Mouse (Mus musculus): ENCODE measurements around the gene Pdx1. TPM values are rescaled to one million over a fixed set of nuclear protein-coding genes. Genes with fewer than 3 reads are reported as not detected.

Gene Pdx1
- polyA plus RNA-seq, 1 experiment from 2014 or later: not detected

DNA sequence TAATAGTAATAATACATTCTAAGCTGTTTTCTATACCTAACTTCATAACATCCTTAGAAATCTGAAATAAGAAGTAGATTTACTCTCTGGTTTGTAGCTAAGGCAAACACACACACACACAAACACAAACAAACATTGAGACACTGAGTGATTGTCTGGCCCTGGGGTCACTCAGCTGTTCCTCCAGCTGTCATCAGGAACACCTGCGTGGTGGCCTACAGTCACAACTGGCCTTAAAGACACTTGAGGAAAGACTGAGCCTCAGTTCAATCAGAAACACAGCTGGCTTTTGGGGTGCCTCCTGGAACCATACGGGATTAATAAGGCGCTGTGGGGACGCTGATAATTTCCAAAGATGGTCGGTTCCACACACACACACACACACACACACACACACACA lies 27.5 kb downstream of the Pdx1 start:
- H3K4me2 ChIP-seq (replicated peaks; ENCODE audit: low read depth, low read length): no peak overlapping the region
- DNase-seq (ENCODE audit: low spot score) (no peak), ATAC-seq (ENCODE audit: low FRiP score) (no peak)
- no peaks in the 10 kb centered on the region for H3K36me3 ChIP-seq (ENCODE audit: control insufficient read depth, insufficient read depth, low read length)
- 50% methylated on average over 5 of the region's 5 CpGs for WGBS
- no peak overlapping the region for H3K4me3 ChIP-seq (ENCODE audit: low read depth, low read length)
- H3K9ac ChIP-seq (ENCODE audit: low read depth, low read length): no peak overlapping the region
- no peaks in the 10 kb centered on the region for H3K9me3 ChIP-seq (ENCODE audit: control insufficient read depth, low read length)
- H3K27me3 ChIP-seq (ENCODE audit: control insufficient read depth, insufficient read depth, low read length): peaks cover 93% of the 10 kb centered on the region
- H3K27ac ChIP-seq (ENCODE audit: low read depth, low read length): no peak overlapping the region
- H3K4me1 ChIP-seq (replicated peaks; ENCODE audit: control insufficient read depth, insufficient read depth, low read length): 0 out of 2 replicates have a peak, but pooled peaks cover 6% of the 10 kb centered on the region

DNA sequence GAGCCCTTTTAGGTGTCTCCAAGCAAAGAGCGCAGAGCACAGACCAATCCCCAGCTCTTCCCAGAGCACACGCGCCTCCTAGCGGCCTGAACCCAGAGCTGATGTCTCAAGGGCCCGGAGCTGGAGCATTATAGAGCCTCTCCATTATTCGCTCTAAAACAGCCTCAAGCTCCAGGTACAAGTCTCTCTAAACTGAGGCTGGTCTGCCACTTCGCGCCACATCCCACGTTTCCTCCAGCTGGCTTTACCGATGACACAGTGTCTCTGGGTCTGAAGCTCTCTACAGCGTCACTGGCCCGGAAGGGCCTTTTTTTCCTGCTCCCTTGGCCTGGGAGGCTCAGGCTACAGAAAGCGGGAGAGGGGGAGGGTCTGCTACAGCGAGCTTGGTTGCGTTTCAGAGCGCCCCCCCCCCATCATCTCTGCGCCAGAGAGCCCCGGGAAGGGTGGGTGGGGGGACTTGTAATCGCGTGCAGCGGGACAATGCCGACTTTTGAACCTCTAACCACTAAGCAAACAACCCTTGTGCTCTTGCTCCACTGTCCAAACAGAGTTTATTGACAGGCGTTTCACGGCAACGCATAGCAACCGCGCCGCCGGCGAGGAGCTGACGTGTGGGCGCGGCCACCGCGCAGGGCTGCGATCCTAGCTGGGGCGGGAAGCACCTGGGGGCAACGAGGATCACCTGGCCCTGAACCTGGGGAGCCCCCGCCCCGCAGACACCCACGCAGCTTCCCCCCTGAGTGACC lies 29.7 kb downstream of the Pdx1 start:
- Histone ChIP-seq H3K4me2 (replicated peaks; ENCODE audit: low read depth, low read length) (peak overlapping the region; percentile 27), H3K9me3 (ENCODE audit: control insufficient read depth, low read length) (no peaks in the 10 kb centered on the region), H3K36me3 (ENCODE audit: control insufficient read depth, insufficient read depth, low read length) (no peaks in the 10 kb centered on the region), H3K27me3 (ENCODE audit: control insufficient read depth, insufficient read depth, low read length) (peaks cover 94% of the 10 kb centered on the region), H3K9ac (ENCODE audit: low read depth, low read length) (no peak overlapping the region), H3K4me3 (ENCODE audit: low read depth, low read length) (no peak overlapping the region), H3K27ac (ENCODE audit: low read depth, low read length) (no peak overlapping the region), H3K4me1 (replicated peaks; ENCODE audit: control insufficient read depth, insufficient read depth, low read length) (0 out of 2 replicates have a peak, but pooled peaks cover 6% of the 10 kb centered on the region)
- peak; percentile 78 for ATAC-seq (ENCODE audit: low FRiP score)
- 1% methylated on average over 41 of the region's 41 CpGs for WGBS
- peak; percentile 89 for DNase-seq (ENCODE audit: low spot score)

DNA sequence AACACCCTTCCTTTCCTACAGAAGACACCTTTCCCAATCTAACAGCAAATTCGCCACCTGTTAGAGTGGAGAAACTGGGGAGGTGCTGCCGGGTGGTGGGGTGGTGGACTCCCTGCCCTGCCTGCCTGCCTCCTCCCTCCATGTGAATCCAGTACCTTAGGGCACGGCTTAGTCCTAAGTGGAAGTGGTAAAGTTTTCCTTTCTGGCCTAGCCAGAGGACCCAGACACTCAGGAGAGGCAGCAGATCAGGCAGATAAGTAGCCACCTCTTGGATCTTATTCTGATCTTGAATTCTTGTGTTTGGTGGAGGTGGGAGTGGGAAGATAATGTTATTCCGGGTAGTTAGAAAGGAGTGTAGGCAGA lies 30.2 kb downstream of the Pdx1 start:
- ATAC-seq (ENCODE audit: low FRiP score) (no peak), DNase-seq (ENCODE audit: low spot score) (no peak)
- Histone ChIP-seq H3K9me3 (ENCODE audit: control insufficient read depth, low read length) (no peaks in the 10 kb centered on the region), H3K27ac (ENCODE audit: low read depth, low read length) (no peak overlapping the region), H3K27me3 (ENCODE audit: control insufficient read depth, insufficient read depth, low read length) (peaks cover 94% of the 10 kb centered on the region), H3K4me3 (ENCODE audit: low read depth, low read length) (no peak overlapping the region), H3K36me3 (ENCODE audit: control insufficient read depth, insufficient read depth, low read length) (no peaks in the 10 kb centered on the region), H3K4me2 (replicated peaks; ENCODE audit: low read depth, low read length) (no peak overlapping the region), H3K4me1 (replicated peaks; ENCODE audit: control insufficient read depth, insufficient read depth, low read length) (0 out of 2 replicates have a peak, but pooled peaks cover 10% of the 10 kb centered on the region), H3K9ac (ENCODE audit: low read depth, low read length) (no peak overlapping the region)
- 4% methylated on average over 4 of the region's 4 CpGs for WGBS

DNA sequence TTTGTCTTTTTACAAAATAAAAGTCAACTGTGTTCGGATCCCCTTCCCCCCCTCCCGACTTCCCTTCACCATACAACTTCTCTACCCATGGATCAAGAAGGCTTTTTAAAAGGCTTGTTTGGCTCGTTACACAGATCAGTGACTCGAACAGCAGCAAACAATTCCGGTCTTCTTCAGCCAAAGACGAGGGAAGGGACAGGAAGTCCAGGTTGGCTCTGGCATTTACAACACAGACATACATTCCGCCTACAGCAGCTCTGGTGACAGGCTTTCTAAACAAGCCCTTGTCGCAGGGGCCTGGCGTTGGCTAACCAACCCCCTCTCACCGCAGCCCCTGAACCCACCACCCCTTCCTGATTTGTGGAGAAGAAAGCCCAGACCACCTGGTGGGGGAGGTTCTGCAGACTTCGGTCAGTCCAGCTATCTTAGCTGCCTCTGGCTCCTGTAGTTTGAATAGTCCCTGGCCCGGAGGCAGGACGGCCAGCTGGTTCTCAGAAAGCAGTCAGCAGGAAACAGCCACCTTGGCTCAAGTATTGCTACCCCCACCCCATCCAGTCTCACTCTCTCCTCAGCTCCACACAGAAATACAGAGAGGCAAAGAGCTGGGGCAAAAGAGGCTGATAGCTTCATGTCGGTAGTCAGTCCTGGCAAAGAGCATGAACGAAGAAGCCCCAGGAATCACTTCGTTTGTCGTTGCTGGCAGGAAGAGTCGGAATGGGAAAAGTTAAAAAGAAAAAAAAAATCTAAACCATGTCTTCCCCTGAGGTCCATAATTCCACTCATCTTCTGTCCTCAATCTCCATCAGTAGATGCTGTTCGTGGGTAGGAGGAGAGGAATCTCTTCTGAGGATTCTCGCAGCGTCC lies 31.4 kb downstream of the Pdx1 start:
- 0 out of 2 replicates have a peak, but pooled peaks cover 10% of the 10 kb centered on the region for H3K4me1 ChIP-seq (replicated peaks; ENCODE audit: control insufficient read depth, insufficient read depth, low read length)
- ATAC-seq (ENCODE audit: low FRiP score) (no peak), DNase-seq (ENCODE audit: low spot score) (peak; percentile 62)
- H3K27me3 ChIP-seq (ENCODE audit: control insufficient read depth, insufficient read depth, low read length): peaks cover 96% of the 10 kb centered on the region
- no peak overlapping the region for H3K4me3 ChIP-seq (ENCODE audit: low read depth, low read length)
- no peak overlapping the region for H3K9ac ChIP-seq (ENCODE audit: low read depth, low read length)
- no peaks in the 10 kb centered on the region for H3K9me3 ChIP-seq (ENCODE audit: control insufficient read depth, low read length)
- H3K4me2 ChIP-seq (replicated peaks; ENCODE audit: low read depth, low read length): no peak overlapping the region
- 1% methylated on average over 21 of the region's 21 CpGs for WGBS
- no peak overlapping the region for H3K27ac ChIP-seq (ENCODE audit: low read depth, low read length)
- no peaks in the 10 kb centered on the region for H3K36me3 ChIP-seq (ENCODE audit: control insufficient read depth, insufficient read depth, low read length)

DNA sequence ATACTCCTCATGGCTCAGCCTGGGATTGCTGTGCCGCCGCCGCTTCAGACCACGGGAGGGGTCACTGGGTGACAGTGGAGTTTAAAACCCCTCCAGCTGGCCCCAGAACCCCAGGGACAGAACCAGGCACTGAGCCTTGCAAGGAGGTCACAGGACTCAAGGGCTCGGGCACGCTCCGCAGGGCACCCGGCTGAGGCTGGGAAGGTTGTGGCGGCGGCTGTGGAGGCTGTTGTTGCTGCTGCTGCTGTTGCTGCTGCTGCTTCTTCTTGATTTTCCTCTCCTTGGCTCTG lies 32.0 kb downstream of the Pdx1 start:
- Histone ChIP-seq H3K4me2 (replicated peaks; ENCODE audit: low read depth, low read length) (no peak overlapping the region), H3K27ac (ENCODE audit: low read depth, low read length) (no peak overlapping the region), H3K9ac (ENCODE audit: low read depth, low read length) (no peak overlapping the region), H3K4me1 (replicated peaks; ENCODE audit: control insufficient read depth, insufficient read depth, low read length) (0 out of 2 replicates have a peak, but pooled peaks cover 10% of the 10 kb centered on the region), H3K9me3 (ENCODE audit: control insufficient read depth, low read length) (no peaks in the 10 kb centered on the region), H3K27me3 (ENCODE audit: control insufficient read depth, insufficient read depth, low read length) (peaks cover 100% of the 10 kb centered on the region), H3K36me3 (ENCODE audit: control insufficient read depth, insufficient read depth, low read length) (no peaks in the 10 kb centered on the region), H3K4me3 (ENCODE audit: low read depth, low read length) (no peak overlapping the region)
- DNase-seq (ENCODE audit: low spot score) (peak; percentile 57), ATAC-seq (ENCODE audit: low FRiP score) (no peak)
- 2% methylated on average over 10 of the region's 10 CpGs for WGBS

DNA sequence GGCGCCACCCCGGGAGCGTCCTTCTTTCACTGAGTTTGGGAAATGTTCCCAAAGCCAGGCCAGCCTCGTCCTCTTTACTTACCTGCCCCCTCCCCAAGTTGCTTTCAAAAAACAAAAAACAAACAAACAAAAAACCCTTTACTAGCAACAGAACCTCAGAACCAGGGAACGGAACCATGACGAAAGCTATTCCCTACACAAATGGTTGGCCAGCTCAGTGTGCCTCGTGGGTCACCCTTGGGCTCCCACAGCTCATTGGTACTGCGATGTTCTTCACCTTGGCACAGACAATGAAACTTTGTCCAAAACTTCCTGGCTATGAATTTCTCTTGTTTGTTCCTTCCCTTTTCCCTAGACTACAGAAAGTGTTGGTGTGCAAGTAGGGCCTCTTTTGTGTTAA lies 32.4 kb downstream of the Pdx1 start:
- Histone ChIP-seq H3K9me3 (ENCODE audit: control insufficient read depth, low read length) (no peaks in the 10 kb centered on the region), H3K9ac (ENCODE audit: low read depth, low read length) (no peak overlapping the region), H3K27me3 (ENCODE audit: control insufficient read depth, insufficient read depth, low read length) (peaks cover 100% of the 10 kb centered on the region), H3K4me3 (ENCODE audit: low read depth, low read length) (no peak overlapping the region), H3K27ac (ENCODE audit: low read depth, low read length) (no peak overlapping the region), H3K4me1 (replicated peaks; ENCODE audit: control insufficient read depth, insufficient read depth, low read length) (peaks cover 11% of the 10 kb centered on the region; the same call in 1 of the 2 replicates), H3K4me2 (replicated peaks; ENCODE audit: low read depth, low read length) (no peak overlapping the region), H3K36me3 (ENCODE audit: control insufficient read depth, insufficient read depth, low read length) (no peaks in the 10 kb centered on the region)
- 5% methylated on average over 8 of the region's 8 CpGs for WGBS
- DNase-seq (ENCODE audit: low spot score) (peak; percentile 50), ATAC-seq (ENCODE audit: low FRiP score) (no peak)

DNA sequence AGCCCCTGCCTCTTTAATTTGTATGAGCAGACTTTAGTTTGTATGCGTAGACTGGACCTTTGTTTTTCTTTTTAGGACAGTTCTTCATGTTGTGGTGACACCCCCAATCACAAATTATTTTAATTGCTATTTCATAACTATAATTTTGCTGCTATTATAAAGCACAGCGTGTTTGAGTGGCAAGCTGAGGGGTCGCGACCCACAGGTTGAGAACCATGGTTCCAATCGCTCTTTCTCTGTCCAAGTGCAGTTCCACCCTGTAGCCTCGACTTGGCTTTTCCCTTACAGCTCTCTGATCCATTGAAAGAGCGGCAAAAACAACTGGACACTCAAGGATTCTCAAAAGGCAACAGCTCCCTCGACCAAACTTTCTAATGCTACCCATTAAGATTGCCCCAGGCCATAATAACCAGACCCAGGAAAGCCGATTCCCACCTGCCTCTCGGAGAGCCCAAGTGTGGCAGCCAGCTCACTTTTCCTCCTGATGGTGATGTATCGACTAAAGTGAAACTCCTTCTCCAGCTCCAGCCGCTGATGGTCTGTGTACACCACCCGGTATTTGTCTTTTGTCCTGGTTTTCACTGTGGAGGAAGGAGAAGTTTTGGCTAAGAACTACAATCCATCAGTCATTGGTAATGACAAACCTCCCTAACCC lies 33.1 kb downstream of the Pdx1 start:
- ATAC-seq (ENCODE audit: low FRiP score) (no peak), DNase-seq (ENCODE audit: low spot score) (peak; percentile 52)
- Histone ChIP-seq H3K9me3 (ENCODE audit: control insufficient read depth, low read length) (no peaks in the 10 kb centered on the region), H3K27me3 (ENCODE audit: control insufficient read depth, insufficient read depth, low read length) (peaks cover 100% of the 10 kb centered on the region), H3K4me3 (ENCODE audit: low read depth, low read length) (no peak overlapping the region), H3K4me2 (replicated peaks; ENCODE audit: low read depth, low read length) (no peak overlapping the region), H3K27ac (ENCODE audit: low read depth, low read length) (no peak overlapping the region), H3K4me1 (replicated peaks; ENCODE audit: control insufficient read depth, insufficient read depth, low read length) (peaks cover 12% of the 10 kb centered on the region; the same call in 1 of the 2 replicates), H3K9ac (ENCODE audit: low read depth, low read length) (no peak overlapping the region), H3K36me3 (ENCODE audit: control insufficient read depth, insufficient read depth, low read length) (no peaks in the 10 kb centered on the region)
- 7% methylated on average over 13 of the region's 13 CpGs for WGBS

DNA sequence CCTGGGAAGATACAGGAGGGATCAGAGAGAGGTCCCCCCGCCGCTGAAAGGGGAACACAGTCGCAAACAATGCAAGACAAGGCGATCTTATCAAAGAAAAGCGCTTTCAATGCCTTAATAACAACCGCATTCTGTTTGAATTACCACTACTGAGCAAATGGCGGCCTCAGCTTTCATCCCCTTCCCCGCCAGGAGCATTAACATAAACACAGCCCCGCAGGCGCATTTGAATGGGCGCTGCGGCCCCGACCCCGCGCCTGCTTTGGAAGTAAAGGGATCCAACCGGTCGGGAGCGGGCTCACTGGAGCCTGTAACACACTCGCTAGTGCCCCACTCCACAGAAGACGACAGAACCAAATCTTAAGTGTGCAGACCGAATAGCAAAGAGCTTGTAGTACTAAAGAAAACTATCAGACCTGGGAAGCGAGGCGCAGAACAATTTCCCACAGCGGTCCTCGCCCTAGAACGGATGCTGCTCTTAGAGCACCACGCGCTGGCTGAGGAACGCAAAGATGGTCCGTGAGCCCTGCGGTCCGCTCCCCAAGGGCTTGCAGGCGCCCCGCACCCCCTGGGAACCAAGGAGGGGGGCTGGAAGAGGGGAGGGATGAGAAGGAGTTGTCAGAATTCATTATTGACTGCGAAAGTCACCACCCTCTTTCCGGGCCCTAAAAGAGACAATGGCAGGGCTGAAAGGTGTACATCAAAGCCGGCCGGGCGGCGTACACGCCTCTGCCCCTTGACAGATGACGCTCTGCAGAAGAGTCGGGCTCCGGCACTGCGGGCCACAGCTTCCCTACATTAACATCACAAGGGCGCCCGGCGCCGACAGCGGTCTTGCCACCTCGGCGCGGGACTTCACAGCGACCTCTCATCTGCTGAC lies 34.8 kb downstream of the Pdx1 start:
- Histone ChIP-seq H3K9me3 (ENCODE audit: control insufficient read depth, low read length) (no peaks in the 10 kb centered on the region), H3K4me1 (replicated peaks; ENCODE audit: control insufficient read depth, insufficient read depth, low read length) (peaks cover 10% of the 10 kb centered on the region; the same call in 1 of the 2 replicates), H3K4me2 (replicated peaks; ENCODE audit: low read depth, low read length) (no peak overlapping the region), H3K27me3 (ENCODE audit: control insufficient read depth, insufficient read depth, low read length) (peaks cover 100% of the 10 kb centered on the region), H3K4me3 (ENCODE audit: low read depth, low read length) (peak overlapping the region; percentile 8; the same call in 1 of the 2 replicates), H3K27ac (ENCODE audit: low read depth, low read length) (no peak overlapping the region), H3K36me3 (ENCODE audit: control insufficient read depth, insufficient read depth, low read length) (no peaks in the 10 kb centered on the region), H3K9ac (ENCODE audit: low read depth, low read length) (no peak overlapping the region)
- no peak for ATAC-seq (ENCODE audit: low FRiP score)
- WGBS: 1% methylated on average over 54 of the region's 54 CpGs
- DNase-seq (ENCODE audit: low spot score): peak; percentile 64

Data from hindbrain, embryonic 11.5 days (tissue).